ENCODE assay signal across 9 mouse cellular contexts in the genomic region with DNA sequence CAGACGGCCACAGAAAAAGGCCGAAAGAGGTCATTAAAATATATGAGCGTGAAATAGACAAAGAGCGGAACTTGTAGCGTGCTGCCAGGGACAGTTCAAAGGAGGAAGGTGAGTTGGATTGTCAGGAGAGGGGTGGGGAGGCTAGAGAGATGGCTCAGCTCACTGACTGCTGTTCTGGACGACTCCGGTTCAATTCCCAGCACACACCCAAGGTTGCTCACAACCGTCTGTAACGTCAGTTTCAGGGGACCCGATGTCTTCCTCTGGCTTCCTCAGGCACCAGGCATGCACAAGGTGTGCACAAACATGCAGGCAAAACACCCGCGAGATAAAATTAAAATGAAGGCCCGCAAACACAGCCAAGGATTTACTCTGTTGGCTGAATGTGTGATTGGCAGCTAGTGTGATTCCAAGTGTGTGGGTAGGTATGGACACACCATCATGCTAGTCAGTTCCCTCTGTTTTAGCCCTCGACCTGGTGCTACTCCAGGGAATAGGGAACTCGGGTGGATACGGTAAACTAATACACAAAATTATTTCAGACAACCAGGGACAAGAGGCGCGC. TPM values are rescaled to one million over a fixed set of nuclear protein-coding genes. Genes with fewer than 3 reads are reported as not detected.
DNase-seq lines count a peak whose midpoint lies in the region; ATAC-seq and TF ChIP-seq lines count a peak whose summit lies in the region.
"Had no signal": no experiment of that assay in that cellular context is flagged by ENCODE, and none has a peak within 500 bp of the region (broad histone marks: within the 10 kb centered on the region; RNA-seq: fewer than 3 reads in every experiment).

No protein-coding gene starts in this region.

- peak overlapping the region; percentile 97 for H3K27ac ChIP-seq in layer of hippocampus, adult 2 months
- H3K27ac ChIP-seq in ES-Bruce4 (ENCODE audit: insufficient read depth, low read length): no peak overlapping the region
- no peak overlapping the region for H3K27ac ChIP-seq in cortical plate, adult 2 months (ENCODE audit: insufficient read depth, low read length)
- no peak overlapping the region for H3K27ac ChIP-seq in intestine, embryonic 16.5 days (ENCODE audit: low read length)
- peak overlapping the region; percentile 94 for H3K27ac ChIP-seq in neural tube, embryonic 13.5 days (replicated peaks)

- peak overlapping the region; percentile 58 for H3K4me3 ChIP-seq in layer of hippocampus, adult 2 months
- H3K4me3 ChIP-seq in ES-Bruce4 (ENCODE audit: low read depth, low read length): peak overlapping the region; percentile 90
- peak overlapping the region; percentile 76 for H3K4me3 ChIP-seq in cortical plate, adult 2 months (ENCODE audit: insufficient read depth, low read length)
- peak overlapping the region; percentile 91 for H3K4me3 ChIP-seq in intestine, embryonic 16.5 days (ENCODE audit: low read length)
- peak overlapping the region; percentile 68 for H3K4me3 ChIP-seq in neural tube, embryonic 13.5 days

- DNase-seq in layer of hippocampus, adult 2 months (ENCODE audit: low spot score in 2 of 2): peak in 1 of 2 experiments; percentile 15
- no peak for DNase-seq in layer of hippocampus, postnatal 25 days (ENCODE audit: extremely low spot score in 1 of 2, low spot score in 1 of 2)
- DNase-seq in urinary bladder, postnatal 36 days (ENCODE audit: low spot score in 2 of 2): no peak
- DNase-seq in urinary bladder, postnatal 25 days (ENCODE audit: low spot score): no peak

- H3K9me3 ChIP-seq in ES-Bruce4 (replicated peaks; ENCODE audit: control insufficient read depth, insufficient read depth, low read length, poor library complexity, severe bottlenecking): peaks cover 14% of the 10 kb centered on the region
- no peaks in the 10 kb centered on the region for H3K9me3 ChIP-seq in intestine, embryonic 16.5 days (ENCODE audit: control insufficient read depth, low read length)
- peaks cover 3% of the 10 kb centered on the region; the same call in 1 of the 2 replicates for H3K9me3 ChIP-seq in neural tube, embryonic 13.5 days

- H3K9ac ChIP-seq in ES-Bruce4 (ENCODE audit: low read depth, poor library complexity, severe bottlenecking): peak overlapping the region; percentile 86
- H3K9ac ChIP-seq in intestine, embryonic 16.5 days (ENCODE audit: low read depth, low read length): peak overlapping the region; percentile 94; the same call in 1 of the 2 replicates
- H3K9ac ChIP-seq in neural tube, embryonic 13.5 days: peak overlapping the region; percentile 87

- no peak for TF ChIP-seq EP300 in ES-Bruce4 (IDR thresholded peaks at IDR 0.05; ENCODE audit: insufficient read depth, low read depth, low read length)

- peak overlapping the region; percentile 55 for H3K4me2 ChIP-seq in intestine, embryonic 16.5 days (ENCODE audit: low read depth, low read length)
- peak overlapping the region; percentile 65 for H3K4me2 ChIP-seq in neural tube, embryonic 13.5 days

- no peaks in the 10 kb centered on the region for H3K27me3 ChIP-seq in ES-Bruce4 (ENCODE audit: control insufficient read depth, insufficient read depth, low read length, poor library complexity, severe bottlenecking)
- H3K27me3 ChIP-seq in intestine, embryonic 16.5 days (replicated peaks; ENCODE audit: control insufficient read depth, insufficient read depth, low read length): no peaks in the 10 kb centered on the region
- no peaks in the 10 kb centered on the region for H3K27me3 ChIP-seq in neural tube, embryonic 13.5 days

- no peak for TF ChIP-seq POLR2A in ES-Bruce4 (IDR thresholded peaks at IDR 0.05; ENCODE audit: insufficient read depth, low read length)
- no peak for TF ChIP-seq POLR2A in cortical plate, adult 2 months (IDR thresholded peaks at IDR 0.05; ENCODE audit: extremely low read depth, insufficient read depth, low read length)

- no peak for ATAC-seq in intestine, embryonic 16.5 days
- ATAC-seq in neural tube, embryonic 13.5 days (ENCODE audit: low read depth): peak; percentile 70

- WGBS in intestine, embryonic 16.5 days: 64% methylated on average over 18 of the region's 18 CpGs
- WGBS in neural tube, embryonic 13.5 days: 58% methylated on average over 18 of the region's 18 CpGs

- H3K4me1 ChIP-seq in ES-Bruce4 (ENCODE audit: control insufficient read depth, insufficient read depth, low read length): no peaks in the 10 kb centered on the region
- H3K4me1 ChIP-seq in cortical plate, adult 2 months (ENCODE audit: control insufficient read depth, insufficient read depth, low read length): peaks cover 6% of the 10 kb centered on the region; the same call in 1 of the 2 replicates
- H3K4me1 ChIP-seq in intestine, embryonic 16.5 days (ENCODE audit: control insufficient read depth, insufficient read depth, low read length): peaks cover 10% of the 10 kb centered on the region
- H3K4me1 ChIP-seq in neural tube, embryonic 13.5 days (replicated peaks): peaks cover 18% of the 10 kb centered on the region

- TF ChIP-seq CTCF in layer of hippocampus, adult 2 months (conservative IDR thresholded peaks at IDR 0.05): no peak
- no peak for TF ChIP-seq CTCF in ES-Bruce4 (IDR thresholded peaks at IDR 0.05; ENCODE audit: low read depth, low read length)
- TF ChIP-seq CTCF in cortical plate, adult 2 months (IDR thresholded peaks at IDR 0.05; ENCODE audit: extremely low read depth, insufficient read depth, low read length): no peak

- H3K36me3 ChIP-seq in ES-Bruce4 (ENCODE audit: control insufficient read depth, insufficient read depth, low read length, poor library complexity, severe bottlenecking): no peaks in the 10 kb centered on the region
- 0 out of 2 replicates have a peak, but pooled peaks cover 4% of the 10 kb centered on the region for H3K36me3 ChIP-seq in intestine, embryonic 16.5 days (ENCODE audit: control insufficient read depth, insufficient read depth, low read length)
- peaks cover 20% of the 10 kb centered on the region for H3K36me3 ChIP-seq in neural tube, embryonic 13.5 days

RNA-seq across cellular contexts. Expression of gene Gng10, which starts 1.0 kb away (rescaled TPM):
- total RNA-seq in layer of hippocampus, adult 2 months (2021): 10 to 100 TPM; 91.0 to 93.5 TPM
- total RNA-seq in layer of hippocampus, postnatal 25 days (2021): 100 to 1,000 TPM in 1 of 2 experiments, 10 to 100 TPM in 1; 91.5 to 100 TPM
- 18.3 and 18.4 TPM in 2 replicates for polyA plus RNA-seq in ES-Bruce4 (2011; ENCODE audit: insufficient read depth, insufficient read length, low read depth, missing spikeins)
- 61.1 and 62.7 TPM in 2 replicates for polyA plus RNA-seq in cortical plate, adult 2 months (2012; rRNA removed)
- polyA plus RNA-seq in intestine, embryonic 16.5 days (2015; fragmentation: Nextera tagmentation; extraction: Ambion mirVana): 76.5 and 86.1 TPM in 2 replicates
- 150 and 161 TPM in 2 replicates for polyA plus RNA-seq in neural tube, embryonic 13.5 days (2015; fragmentation: Nextera tagmentation; extraction: Ambion mirVana)

RNA-seq across cellular contexts. Expression of gene Gm20503, which starts 32.9 kb away (rescaled TPM):
- total RNA-seq in layer of hippocampus, adult 2 months (2021): 1 to 10 TPM in 1 of 2 experiments, not detected in 1; 2.5 TPM
- 1 to 10 TPM in 1 of 2 experiments, under 1 TPM in 1; 0.66 to 5.9 TPM for total RNA-seq in layer of hippocampus, postnatal 25 days (2021)
- polyA plus RNA-seq in ES-Bruce4 (2011; ENCODE audit: insufficient read depth, insufficient read length, low read depth, missing spikeins): not detected in 2 replicates
- polyA plus RNA-seq in cortical plate, adult 2 months (2012; rRNA removed): 0.08 TPM in 1 of 2 replicates, not detected in the other
- 9.3 and 10.8 TPM in 2 replicates for polyA plus RNA-seq in intestine, embryonic 16.5 days (2015; fragmentation: Nextera tagmentation; extraction: Ambion mirVana)
- 4.8 and 10.0 TPM in 2 replicates for polyA plus RNA-seq in neural tube, embryonic 13.5 days (2015; fragmentation: Nextera tagmentation; extraction: Ambion mirVana)
- total RNA-seq: common myeloid progenitor, adult 5-6 weeks had no signal

RNA-seq across cellular contexts. Expression of gene Dnajc25, which starts 41.0 kb away (rescaled TPM):
- 1 to 10 TPM; 5.5 to 6.1 TPM for total RNA-seq in layer of hippocampus, adult 2 months (2021)
- 1 to 10 TPM; 5.5 to 5.8 TPM for total RNA-seq in layer of hippocampus, postnatal 25 days (2021)
- polyA plus RNA-seq in ES-Bruce4 (2011; ENCODE audit: insufficient read depth, insufficient read length, low read depth, missing spikeins): 6.1 TPM in 2 replicates
- 3.2 and 3.3 TPM in 2 replicates for polyA plus RNA-seq in cortical plate, adult 2 months (2012; rRNA removed)
- 5.6 and 8.3 TPM in 2 replicates for polyA plus RNA-seq in intestine, embryonic 16.5 days (2015; fragmentation: Nextera tagmentation; extraction: Ambion mirVana)
- 4.3 and 6.8 TPM in 2 replicates for polyA plus RNA-seq in neural tube, embryonic 13.5 days (2015; fragmentation: Nextera tagmentation; extraction: Ambion mirVana)

RNA-seq across cellular contexts. Expression of gene Ptgr1, which starts 48.9 kb away (rescaled TPM):
- total RNA-seq in layer of hippocampus, adult 2 months (2021): 1 to 10 TPM; 3.2 to 3.3 TPM
- total RNA-seq in layer of hippocampus, postnatal 25 days (2021): 1 to 10 TPM; 2.9 to 3.2 TPM
- 17.9 and 19.8 TPM in 2 replicates for polyA plus RNA-seq in ES-Bruce4 (2011; ENCODE audit: insufficient read depth, insufficient read length, low read depth, missing spikeins)
- 0.86 and 0.89 TPM in 2 replicates for polyA plus RNA-seq in cortical plate, adult 2 months (2012; rRNA removed)
- polyA plus RNA-seq in intestine, embryonic 16.5 days (2015; fragmentation: Nextera tagmentation; extraction: Ambion mirVana): 44.9 and 45.5 TPM in 2 replicates
- polyA plus RNA-seq in neural tube, embryonic 13.5 days (2015; fragmentation: Nextera tagmentation; extraction: Ambion mirVana): 5.8 and 6.8 TPM in 2 replicates

Comparison
In these comparisons a context has a peak if more than half of its experiments do, and no peak if none do; other contexts are left out.
1. H3K27ac ChIP-seq: peak in layer of hippocampus, adult 2 months (single experiment) and neural tube, embryonic 13.5 days (single experiment); none in ES-Bruce4 (single experiment), cortical plate, adult 2 months (single experiment) and intestine, embryonic 16.5 days (single experiment).
2. Peak in every context shown above with its lines, with median percentiles within 50 percentile points of each other: H3K4me3 ChIP-seq and H3K9ac ChIP-seq.